Mouse (Mus musculus): ENCODE results near the gene Cdc40. TPM values are rescaled to one million over a fixed set of nuclear protein-coding genes. Genes with fewer than 3 reads are reported as not detected.

The Cdc40 gene
- polyA plus RNA-seq, 1 experiment = 35.6 TPM

- no peak for DNase-seq
- Histone ChIP-seq H3K27me3 (ENCODE audit: control insufficient read depth, insufficient read depth, low read length) (no peaks in the 10 kb centered on the region), H3K4me3 (ENCODE audit: control insufficient read depth, insufficient read depth, low read length) (no peak overlapping the region), H3K27ac (ENCODE audit: control insufficient read depth, insufficient read depth, low read length) (no peak overlapping the region), H3K36me3 (ENCODE audit: control insufficient read depth, insufficient read depth, low read length) (peaks cover 21% of the 10 kb centered on the region), H3K4me1 (replicated peaks; ENCODE audit: control insufficient read depth, insufficient read depth, low read length) (no peaks in the 10 kb centered on the region)
- TF ChIP-seq CTCF (IDR thresholded peaks at IDR 0.05; ENCODE audit: borderline replicate concordance, control insufficient read depth, extremely low read depth, insufficient read depth, low read length, poor library complexity) = no peak
- no peak for TF ChIP-seq POLR2A (IDR thresholded peaks at IDR 0.05; ENCODE audit: control insufficient read depth, extremely low read depth, insufficient read depth, low read length, poor library complexity)
Observed at GRCm38 (mm10) chr10:40851138-40851537, 32.0 kb downstream of the Cdc40 start.

- WGBS = 94% methylated on average over 2 of the region's 2 CpGs
- no peak for DNase-seq
- no peaks in the 10 kb centered on the region for H3K27me3 ChIP-seq (ENCODE audit: control insufficient read depth, insufficient read depth, low read length)
- peaks cover 22% of the 10 kb centered on the region for H3K36me3 ChIP-seq (ENCODE audit: control insufficient read depth, insufficient read depth, low read length)
- H3K27ac ChIP-seq (ENCODE audit: control insufficient read depth, insufficient read depth, low read length) = no peak overlapping the region
- no peak overlapping the region for H3K4me3 ChIP-seq (ENCODE audit: control insufficient read depth, insufficient read depth, low read length)
- H3K4me1 ChIP-seq (replicated peaks; ENCODE audit: control insufficient read depth, insufficient read depth, low read length) = no peaks in the 10 kb centered on the region
- no peak for TF ChIP-seq POLR2A (IDR thresholded peaks at IDR 0.05; ENCODE audit: control insufficient read depth, extremely low read depth, insufficient read depth, low read length, poor library complexity)
- no peak for TF ChIP-seq CTCF (IDR thresholded peaks at IDR 0.05; ENCODE audit: borderline replicate concordance, control insufficient read depth, extremely low read depth, insufficient read depth, low read length, poor library complexity)
Observed at GRCm38 (mm10) chr10:40850644-40851043, 32.5 kb downstream of the Cdc40 start.

- Histone ChIP-seq H3K4me3 (ENCODE audit: control insufficient read depth, insufficient read depth, low read length) (no peak overlapping the region), H3K27ac (ENCODE audit: control insufficient read depth, insufficient read depth, low read length) (no peak overlapping the region), H3K4me1 (replicated peaks; ENCODE audit: control insufficient read depth, insufficient read depth, low read length) (no peaks in the 10 kb centered on the region), H3K36me3 (ENCODE audit: control insufficient read depth, insufficient read depth, low read length) (peaks cover 41% of the 10 kb centered on the region), H3K27me3 (ENCODE audit: control insufficient read depth, insufficient read depth, low read length) (no peaks in the 10 kb centered on the region)
- WGBS = 94% methylated on average over 10 of the region's 10 CpGs
- no peak for TF ChIP-seq POLR2A (IDR thresholded peaks at IDR 0.05; ENCODE audit: control insufficient read depth, extremely low read depth, insufficient read depth, low read length, poor library complexity)
- no peak for TF ChIP-seq CTCF (IDR thresholded peaks at IDR 0.05; ENCODE audit: borderline replicate concordance, control insufficient read depth, extremely low read depth, insufficient read depth, low read length, poor library complexity)
- no peak for DNase-seq
Observed at GRCm38 (mm10) chr10:40847176-40847874, 35.8 kb downstream of the Cdc40 start.

GRCm38 (mm10) chr10:40845626-40846025 lies 37.5 kb downstream of the Cdc40 start:
- H3K4me1 ChIP-seq (replicated peaks; ENCODE audit: control insufficient read depth, insufficient read depth, low read length) = no peaks in the 10 kb centered on the region
- DNase-seq = no peak
- peaks cover 49% of the 10 kb centered on the region for H3K36me3 ChIP-seq (ENCODE audit: control insufficient read depth, insufficient read depth, low read length)

GRCm38 (mm10) chr10:40844546-40844945 lies 38.6 kb downstream of the Cdc40 start:
- Histone ChIP-seq H3K4me3 (ENCODE audit: control insufficient read depth, insufficient read depth, low read length) (no peak overlapping the region), H3K36me3 (ENCODE audit: control insufficient read depth, insufficient read depth, low read length) (peaks cover 53% of the 10 kb centered on the region), H3K4me1 (replicated peaks; ENCODE audit: control insufficient read depth, insufficient read depth, low read length) (no peaks in the 10 kb centered on the region), H3K27ac (ENCODE audit: control insufficient read depth, insufficient read depth, low read length) (no peak overlapping the region), H3K27me3 (ENCODE audit: control insufficient read depth, insufficient read depth, low read length) (no peaks in the 10 kb centered on the region)
- TF ChIP-seq POLR2A (IDR thresholded peaks at IDR 0.05; ENCODE audit: control insufficient read depth, extremely low read depth, insufficient read depth, low read length, poor library complexity) (no peak), CTCF (IDR thresholded peaks at IDR 0.05; ENCODE audit: borderline replicate concordance, control insufficient read depth, extremely low read depth, insufficient read depth, low read length, poor library complexity) (no peak)
- no peak for DNase-seq
- WGBS = 96% methylated on average over 10 of the region's 10 CpGs

More at GRCm38 (mm10) chr10:40845626-40846025, 37.5 kb downstream of the Cdc40 start:
- 97% methylated on average over 6 of the region's 6 CpGs for WGBS
- TF ChIP-seq POLR2A (IDR thresholded peaks at IDR 0.05; ENCODE audit: control insufficient read depth, extremely low read depth, insufficient read depth, low read length, poor library complexity) (no peak), CTCF (IDR thresholded peaks at IDR 0.05; ENCODE audit: borderline replicate concordance, control insufficient read depth, extremely low read depth, insufficient read depth, low read length, poor library complexity) (no peak)
- Histone ChIP-seq H3K27me3 (ENCODE audit: control insufficient read depth, insufficient read depth, low read length) (no peaks in the 10 kb centered on the region), H3K27ac (ENCODE audit: control insufficient read depth, insufficient read depth, low read length) (no peak overlapping the region), H3K4me3 (ENCODE audit: control insufficient read depth, insufficient read depth, low read length) (no peak overlapping the region)

- Histone ChIP-seq H3K4me1 (replicated peaks; ENCODE audit: control insufficient read depth, insufficient read depth, low read length) (no peaks in the 10 kb centered on the region), H3K27me3 (ENCODE audit: control insufficient read depth, insufficient read depth, low read length) (no peaks in the 10 kb centered on the region), H3K27ac (ENCODE audit: control insufficient read depth, insufficient read depth, low read length) (no peak overlapping the region), H3K36me3 (ENCODE audit: control insufficient read depth, insufficient read depth, low read length) (peaks cover 47% of the 10 kb centered on the region), H3K4me3 (ENCODE audit: control insufficient read depth, insufficient read depth, low read length) (no peak overlapping the region)
- no peak for DNase-seq
- WGBS = 97% methylated on average over 5 of the region's 5 CpGs
- TF ChIP-seq POLR2A (IDR thresholded peaks at IDR 0.05; ENCODE audit: control insufficient read depth, extremely low read depth, insufficient read depth, low read length, poor library complexity) (no peak), CTCF (IDR thresholded peaks at IDR 0.05; ENCODE audit: borderline replicate concordance, control insufficient read depth, extremely low read depth, insufficient read depth, low read length, poor library complexity) (no peak)
Observed at GRCm38 (mm10) chr10:40843841-40844240, 39.3 kb downstream of the Cdc40 start.

Data from thymus, adult 2 months (tissue).